Mouse (Mus musculus) embryonic stem cell, embryonic (primary cell): ENCODE measurements around the gene Duxbl3.
"Not testable (repeated sequence)": the region's sequence is repeated elsewhere in the genome, so short reads cannot be mapped to it uniquely, and the experiment has no call there.

Experiments used
- CTCF ChIA-PET, 4 experiments: fragments of 300-600 bp in 2 of 4; fragments of 350-600 bp in 2 of 4; sonication (Branson Sonifier 250); formaldehyde crosslinking; loops; one replicate each; lab custom pipeline; 2022; ENCODE audit warnings: inconsistent platforms in 2 of 4; lab: Charles Lee
- POLR2A ChIA-PET, 4 experiments: fragments of 300-600 bp in 2 of 4; fragments of 350-600 bp in 2 of 4; sonication (Branson Sonifier 250); formaldehyde crosslinking; loops; one replicate each; lab custom pipeline; 2022; ENCODE audit warnings: antibody characterized with exemption in 4 of 4, inconsistent platforms in 1 of 4; lab: Charles Lee

Duxbl3 gene

DNA sequence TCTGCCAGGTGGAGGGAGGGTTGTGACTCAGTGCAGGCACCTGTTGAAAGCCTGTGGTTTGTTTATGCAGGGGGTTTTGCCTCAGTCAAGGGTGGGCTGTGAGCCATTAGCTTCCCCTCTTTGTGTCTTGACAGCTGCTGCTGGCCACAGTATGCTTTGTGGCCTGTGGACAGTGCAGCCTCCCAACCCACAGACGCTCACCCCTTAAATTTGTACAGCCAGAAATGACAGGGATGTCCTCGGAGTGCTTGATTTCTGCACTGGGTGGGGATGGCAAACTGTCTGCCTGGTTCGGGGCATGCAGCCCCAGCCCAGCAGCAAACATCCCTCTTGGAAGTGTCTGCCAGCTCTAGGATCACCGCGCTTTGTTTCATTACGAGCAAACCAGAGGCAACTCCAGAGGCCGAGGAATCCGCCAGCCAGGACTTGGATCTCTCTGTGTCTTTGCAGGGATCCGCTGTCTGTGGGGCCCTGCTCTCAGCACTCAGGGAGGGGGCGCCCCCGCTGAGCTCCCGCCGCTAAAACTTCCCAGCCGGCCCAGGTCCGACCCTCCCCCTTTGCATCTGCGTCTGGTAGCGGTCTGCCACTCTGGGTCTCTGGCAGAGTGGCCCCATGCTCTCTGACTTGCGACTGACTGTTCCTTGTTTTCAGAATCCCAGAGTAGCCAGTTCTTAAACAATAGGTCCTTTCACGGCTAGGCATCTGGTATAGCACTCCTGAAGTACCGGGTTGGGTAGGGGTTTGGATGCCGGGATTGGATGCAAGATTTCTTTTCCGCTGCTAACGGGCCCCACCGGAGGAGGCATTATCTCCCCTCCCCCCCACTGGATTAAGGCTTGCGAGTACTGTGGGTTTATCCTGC, at the start of gene Duxbl3:
Gene Duxbl3, plus strand, starts transcription at position 207 of the 862 bp plus-strand sequence.
- POLR2A ChIA-PET, CTCF ChIA-PET: not testable (repeated sequence)

DNA sequence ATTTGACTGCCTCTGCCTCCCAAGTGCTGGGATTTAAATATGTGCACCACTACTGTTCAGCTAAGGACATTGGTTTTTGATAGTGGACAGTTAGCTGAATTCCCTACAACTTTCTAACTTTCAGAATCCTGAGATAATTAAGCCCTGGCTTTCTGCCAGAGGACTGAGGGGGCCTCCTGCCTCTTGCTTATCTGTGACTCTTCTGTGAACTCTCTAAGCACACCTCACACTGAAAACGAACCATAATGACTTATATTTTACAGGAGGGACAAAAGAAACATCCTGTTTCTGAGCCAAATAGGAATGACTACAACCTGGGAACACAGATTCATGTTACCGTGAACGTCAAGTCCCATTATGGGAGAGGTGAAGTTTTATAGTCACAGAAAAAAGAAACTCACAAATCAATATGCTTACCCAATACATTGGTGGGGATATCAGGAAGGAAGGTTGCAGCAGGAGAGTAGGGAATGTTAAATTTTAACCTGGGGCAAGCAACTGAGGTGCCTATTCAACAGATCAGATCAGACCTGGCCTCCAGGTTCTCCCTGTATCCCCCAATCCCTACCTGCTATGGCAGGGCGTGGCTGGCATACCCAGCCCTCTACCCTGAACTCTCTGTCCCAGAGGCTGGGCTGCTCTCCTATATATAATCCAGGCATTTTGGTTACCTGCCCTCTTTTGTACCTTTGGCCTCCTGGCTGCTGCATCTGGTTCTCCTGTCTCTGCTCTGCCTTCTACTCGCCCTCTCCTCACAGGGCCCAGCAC, 41.3 kb upstream of the Duxbl3 start:
- CTCF ChIA-PET, POLR2A ChIA-PET: not testable (repeated sequence)

DNA sequence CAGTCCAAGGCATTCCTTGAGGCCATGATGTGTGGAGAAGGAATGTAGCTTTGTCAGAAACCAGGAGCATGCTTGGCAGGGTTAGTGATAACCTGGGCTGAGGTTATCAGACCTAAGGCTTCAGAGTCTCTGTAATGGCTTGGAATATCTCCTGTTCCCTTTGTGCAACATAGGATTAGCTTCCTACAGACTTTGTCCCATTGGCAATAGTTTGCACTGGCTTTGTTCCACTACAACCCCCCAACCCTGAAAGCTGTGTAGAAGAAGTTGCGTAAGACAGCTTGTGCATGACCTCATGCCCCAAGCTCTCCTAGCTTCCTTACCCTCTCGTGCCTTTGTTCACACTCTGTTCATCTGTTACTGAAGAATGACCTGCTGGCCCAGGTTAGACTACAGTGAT, 20.6 kb upstream of the Duxbl3 start:
- POLR2A ChIA-PET, CTCF ChIA-PET: not testable (repeated sequence)

DNA sequence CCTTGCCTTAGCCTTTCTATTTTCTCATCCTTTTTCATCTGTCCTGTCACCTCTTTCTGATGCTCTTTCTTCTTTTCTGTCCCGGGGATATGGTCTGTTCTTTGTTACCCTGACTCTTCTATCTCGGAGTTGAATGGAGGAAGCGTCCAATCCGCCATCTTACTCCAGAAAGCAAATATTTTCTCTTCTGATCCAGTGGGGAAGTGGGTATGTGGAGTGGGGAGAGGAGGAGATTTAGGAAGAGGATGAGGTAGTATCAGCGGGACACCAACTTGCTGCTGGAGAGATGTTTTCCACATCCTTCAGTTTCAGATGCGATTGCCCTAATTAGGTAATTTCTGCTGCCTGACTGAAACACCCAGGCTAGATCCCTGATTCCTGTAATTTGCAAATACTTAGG, 967 bp downstream of the Duxbl3 start:
- POLR2A ChIA-PET, CTCF ChIA-PET: not testable (repeated sequence)

DNA sequence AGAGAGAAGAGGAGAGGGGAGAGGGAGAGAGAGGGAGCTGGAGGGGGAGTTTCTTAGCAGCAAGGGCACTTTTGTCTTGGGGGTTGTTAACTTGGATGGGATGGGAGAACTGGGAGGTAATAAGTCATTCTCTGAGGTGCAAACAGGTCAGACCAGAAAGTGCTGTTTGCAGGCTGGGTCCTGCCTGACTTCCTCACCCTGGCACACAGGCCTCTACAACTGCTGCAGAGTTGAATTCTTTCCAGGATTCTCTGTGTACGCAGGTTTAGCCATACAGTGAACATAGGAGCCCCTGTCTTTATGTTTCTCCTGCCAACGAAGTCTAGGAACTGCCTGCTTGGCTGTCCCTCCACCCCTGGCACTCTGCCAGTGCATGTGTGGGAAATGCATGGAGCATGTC, 29.0 kb downstream of the Duxbl3 start:
- POLR2A ChIA-PET, CTCF ChIA-PET: not testable (repeated sequence)

DNA sequence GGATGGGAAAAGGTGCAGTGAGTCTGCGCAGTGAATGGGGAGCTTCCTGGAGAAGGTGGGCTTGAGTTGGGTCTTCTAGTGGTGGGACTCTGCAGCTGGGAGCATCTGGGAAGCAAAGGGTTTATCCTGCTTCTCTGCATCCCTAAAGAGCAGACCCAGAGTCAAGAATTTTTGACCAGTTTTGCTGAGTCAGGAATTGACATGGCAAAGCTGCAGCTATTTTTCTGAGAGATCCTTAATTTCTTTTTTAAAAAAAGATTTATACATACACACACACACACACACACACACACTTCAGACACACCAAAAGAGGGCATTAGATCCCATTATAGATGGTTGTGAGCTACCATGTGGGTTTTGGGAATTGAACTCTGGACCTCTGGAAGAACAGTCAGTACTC, 36.1 kb downstream of the Duxbl3 start:
- CTCF ChIA-PET: interaction anchor here in 1 of 4 experiments (0.9 kb wide), 1 partner anchor 47 kb away, joined by 6 read pairs; no protein-coding TSS in a partner anchor
- POLR2A ChIA-PET: no interaction called here

DNA sequence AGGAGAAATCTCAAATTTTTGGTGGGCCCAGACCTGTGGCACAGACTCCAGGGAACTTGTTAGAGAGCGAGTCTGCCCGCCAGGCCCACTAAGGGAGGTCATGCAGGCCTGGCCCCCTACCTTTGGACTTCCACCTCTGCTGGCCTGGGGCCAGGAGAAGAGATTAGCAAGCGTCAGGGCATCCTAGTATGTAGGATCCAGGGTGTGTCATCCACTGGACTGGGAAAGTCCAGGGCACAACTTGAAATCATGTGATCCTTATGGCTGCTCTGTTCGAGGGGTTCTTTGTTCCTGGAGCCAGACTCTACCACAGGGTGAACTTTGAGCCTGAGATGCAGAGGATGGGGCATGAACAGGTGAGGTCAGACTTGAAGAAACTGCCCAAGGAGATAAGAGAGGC, 39.3 kb downstream of the Duxbl3 start:
- CTCF ChIA-PET: no interaction called here

DNA sequence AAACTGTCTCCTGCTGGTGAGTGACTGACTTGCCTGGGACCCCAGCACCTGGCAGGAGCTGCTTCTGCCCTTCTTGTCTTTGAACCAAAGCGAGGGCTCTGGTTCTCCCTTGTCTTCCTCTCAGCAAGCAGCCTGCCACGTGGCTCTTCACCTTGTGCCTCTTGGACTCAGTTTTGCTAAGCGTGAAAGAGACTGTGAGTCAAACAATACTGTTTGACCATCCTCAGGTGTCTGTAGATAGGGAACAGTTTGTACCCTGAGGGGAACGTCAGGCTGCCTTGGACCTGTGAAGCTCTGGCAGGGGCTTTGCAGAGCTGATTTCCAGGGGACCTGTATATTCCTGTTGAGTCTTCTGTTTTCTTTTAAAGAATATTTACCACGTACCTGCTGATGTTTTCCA, 39.7 kb downstream of the Duxbl3 start:
- ChIA-PET POLR2A (no interaction called here), CTCF (no interaction called here)

More for the DNA sequence above, 39.3 kb downstream of the Duxbl3 start:
- POLR2A ChIA-PET: no interaction called here

DNA sequence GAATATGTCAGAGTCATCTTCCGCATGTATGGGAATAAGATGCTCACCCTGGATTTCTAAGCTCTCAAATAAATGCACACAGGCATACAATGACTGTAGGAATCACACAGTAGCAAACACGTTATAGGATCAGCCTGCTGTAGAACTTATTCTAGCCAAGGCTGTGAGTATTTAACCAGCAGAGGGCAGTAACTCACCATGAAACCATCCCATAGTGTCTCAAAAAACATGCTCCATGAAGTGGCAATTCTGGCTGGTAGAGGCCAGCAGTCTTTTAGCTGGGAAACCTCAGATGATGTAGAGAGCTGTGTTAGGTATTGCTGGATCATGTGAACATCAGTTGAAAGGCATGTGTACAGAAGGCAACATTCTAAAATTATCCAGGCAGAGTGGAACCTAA, 45.3 kb downstream of the Duxbl3 start:
- POLR2A ChIA-PET: interaction anchor here in 1 of 4 experiments (0.6 kb wide), 1 partner anchor 349 kb away, joined by 4 read pairs; no protein-coding TSS in a partner anchor
- CTCF ChIA-PET: interaction anchor here in 3 of 4 experiments (0.6 to 1.5 kb wide), 7 partner anchors 11 to 727 kb away, joined by 3 to 5 read pairs (median 3); no protein-coding TSS in a partner anchor

DNA sequence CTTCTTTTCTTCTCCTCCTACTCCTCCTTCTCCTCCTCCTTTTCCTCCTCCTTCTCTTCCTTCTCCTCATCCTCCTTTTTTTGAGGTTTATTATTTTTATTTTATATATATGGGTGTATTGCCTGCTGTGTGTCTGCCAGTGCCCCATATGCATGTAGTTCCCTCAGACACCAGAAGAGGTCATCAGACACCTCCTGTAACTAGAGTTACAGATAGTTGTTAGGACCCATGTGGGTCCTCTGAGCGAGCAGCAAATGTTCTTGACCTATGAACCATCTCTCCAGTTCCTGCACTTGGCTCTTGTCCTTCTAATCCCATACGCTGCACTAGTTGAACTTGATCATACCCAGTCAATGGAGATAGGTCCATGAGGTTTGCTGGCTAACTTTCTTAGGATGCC, 48.3 kb downstream of the Duxbl3 start:
- ChIA-PET CTCF (interaction anchor here in 1 of 4 experiments (1.2 kb wide), 1 partner anchor 37 kb away, joined by 7 read pairs; no protein-coding TSS in a partner anchor), POLR2A (no interaction called here)

DNA sequence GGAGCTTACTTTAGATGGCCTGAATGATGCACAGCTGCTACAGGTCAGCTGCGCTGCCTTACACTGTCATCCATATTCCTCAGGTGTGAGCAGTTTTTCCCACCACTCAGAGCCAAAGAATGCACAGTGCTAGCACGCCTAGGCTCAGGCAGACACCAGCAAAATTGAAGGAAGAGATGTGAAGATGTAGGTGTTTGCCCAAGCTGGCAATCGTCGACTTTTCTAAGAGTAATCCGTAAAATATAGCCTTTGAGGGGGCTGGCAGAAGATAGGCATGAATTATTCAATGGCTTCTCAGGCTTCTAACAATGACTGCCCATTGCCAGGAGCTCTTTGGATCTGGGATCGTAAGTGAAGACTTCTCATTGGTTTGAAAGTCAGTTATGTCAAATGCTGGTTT, 51.1 kb downstream of the Duxbl3 start:
- ChIA-PET CTCF (interaction anchor here in 2 of 4 experiments (0.7 to 1.0 kb wide), 3 partner anchors 68 to 142 kb away, joined by 3 read pairs; no protein-coding TSS in a partner anchor), POLR2A (interaction anchor here in 1 of 4 experiments (1.2 to 1.5 kb wide), 2 partner anchors 11 to 19 kb away, joined by 3 to 4 read pairs; no protein-coding TSS in a partner anchor)

DNA sequence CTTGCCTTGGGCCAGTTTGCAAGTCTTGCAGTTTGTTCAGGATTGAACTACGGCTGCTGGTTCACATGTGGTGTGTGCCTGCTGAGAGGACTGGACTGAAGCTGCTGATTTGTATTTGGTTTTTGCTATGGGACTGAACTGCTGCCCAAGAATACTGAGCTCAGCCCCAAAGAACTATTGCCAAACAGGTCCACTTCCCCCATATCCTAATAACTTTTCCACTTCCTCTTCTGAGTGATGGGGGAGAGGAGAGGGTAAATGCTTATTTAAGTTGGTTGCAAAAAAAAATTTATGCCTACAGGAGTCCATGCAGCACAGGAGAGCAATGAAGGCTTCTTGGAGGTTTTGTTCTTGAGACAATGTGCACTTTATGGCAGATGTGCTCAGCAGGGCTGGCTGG, 51.7 kb downstream of the Duxbl3 start:
- ChIA-PET POLR2A (interaction anchor here in 1 of 4 experiments (1.0 kb wide), 1 partner anchor 10 kb away, joined by 3 read pairs; no protein-coding TSS in a partner anchor), CTCF (interaction anchor here in 1 of 4 experiments (1.0 kb wide), 1 partner anchor 141 kb away, joined by 3 read pairs; no protein-coding TSS in a partner anchor)

DNA sequence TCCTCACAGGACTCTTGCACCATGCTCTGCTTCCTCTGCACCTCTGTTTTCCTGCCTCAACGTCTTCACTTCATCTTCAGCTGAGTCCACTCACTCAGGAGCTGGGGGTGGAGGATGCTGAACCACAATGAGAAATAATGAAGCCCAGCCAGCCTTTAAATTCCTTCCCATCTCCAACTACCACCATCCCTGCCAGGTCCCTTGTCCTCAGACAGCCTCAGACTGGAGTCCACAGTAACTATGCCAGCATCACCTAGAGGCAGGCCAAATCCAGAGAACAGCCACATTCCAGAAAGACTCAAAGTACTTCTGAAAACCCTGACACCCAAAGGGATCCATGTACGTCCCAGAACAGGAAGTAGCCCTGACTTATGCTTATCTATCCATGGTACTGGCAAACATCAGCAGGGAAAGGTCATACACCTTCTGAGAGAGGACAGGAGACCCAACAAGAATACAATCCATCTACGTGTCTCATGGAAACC, 58.5 kb downstream of the Duxbl3 start:
- CTCF ChIA-PET: no interaction called here

More for the DNA sequence above, 58.5 kb downstream of the Duxbl3 start:
- POLR2A ChIA-PET: no interaction called here
